Mouse (Mus musculus) bone marrow macrophage, adult 2 months (primary cell): ENCODE data around the gene Gm11037.
"Not testable (repeated sequence)": the region's sequence is repeated elsewhere in the genome, so short reads cannot be mapped to it uniquely, and the experiment has no call there.

Experiments
- CTCF ChIP-seq: IDR thresholded peaks from 2 replicates; pipeline ENCODE4 v1.5.1; 2012; ENCODE audit warnings: low read depth, mild to moderate bottlenecking, low read length, moderate library complexity
- POLR2A ChIP-seq: IDR thresholded peaks from 2 replicates; pipeline ENCODE4 v1.6.1; 2012; ENCODE audit warnings: mild to moderate bottlenecking, low read depth, low read length, borderline replicate concordance

- TF ChIP-seq POLR2A, CTCF: not testable (repeated sequence)
These were observed 28.2 kb upstream of the Gm11037 start for GRCm38 (mm10) chr2:131105061-131105460.
